Mouse (Mus musculus): ENCODE measurements around the gene Adamts2. TPM values are rescaled to one million over a fixed set of nuclear protein-coding genes. Genes with fewer than 3 reads are reported as not detected.

The Adamts2 gene
- polyA plus RNA-seq, 1 experiment from 2014 or later, result 8.8 TPM

GRCm38 (mm10) chr11:50746508-50746907 is 144.6 kb downstream of the Adamts2 start:
- peaks cover 36% of the 10 kb centered on the region for H3K4me1 ChIP-seq
- H3K27ac ChIP-seq, result no peak overlapping the region
- no peak overlapping the region for H3K4me2 ChIP-seq (replicated peaks)
- no peaks in the 10 kb centered on the region for H3K9me3 ChIP-seq
- H3K36me3 ChIP-seq, result no peaks in the 10 kb centered on the region
- no peaks in the 10 kb centered on the region for H3K27me3 ChIP-seq
- no peak overlapping the region for H3K9ac ChIP-seq
- 41% methylated on average over 2 of the region's 2 CpGs for WGBS
- no peak overlapping the region for H3K4me3 ChIP-seq
- ATAC-seq (ENCODE audit: low FRiP score, low read depth), result peak; percentile 30; the same call in 1 of the 2 replicates

DNA sequence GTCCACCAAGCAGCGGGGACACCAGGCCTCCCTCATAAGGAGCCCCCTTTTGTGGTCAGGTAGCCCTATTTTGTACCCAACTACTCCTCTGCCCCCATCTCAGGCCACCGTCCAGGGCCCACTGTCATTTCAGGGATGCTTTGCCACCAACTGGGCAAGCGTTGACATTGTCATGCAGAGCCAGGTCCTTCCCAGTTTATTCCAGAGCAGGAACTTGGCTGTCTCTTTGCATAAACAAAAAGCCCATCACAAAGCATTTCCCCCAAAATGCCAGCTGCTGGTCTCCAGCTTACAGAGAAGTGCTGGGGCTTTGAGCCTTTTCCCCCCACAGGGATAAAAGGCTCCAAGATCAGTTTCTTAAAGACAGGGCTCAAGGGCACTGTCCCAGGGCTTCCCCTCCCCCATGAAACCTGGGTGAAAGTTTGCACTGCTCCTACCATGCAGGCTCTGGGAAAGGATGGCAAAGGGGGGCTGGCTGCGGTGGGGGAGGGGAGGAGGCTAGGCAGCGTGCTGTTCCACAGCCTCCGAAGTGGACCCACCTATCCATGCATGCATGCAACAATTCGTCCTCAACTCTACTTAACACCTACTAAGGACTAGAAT is 149.2 kb downstream of the Adamts2 start:
- no peaks in the 10 kb centered on the region for H3K36me3 ChIP-seq
- no peak overlapping the region for H3K4me2 ChIP-seq (replicated peaks)
- ATAC-seq (ENCODE audit: low FRiP score, low read depth), result no peak
- no peaks in the 10 kb centered on the region for H3K27me3 ChIP-seq
- H3K27ac ChIP-seq, result no peak overlapping the region
- H3K9me3 ChIP-seq, result no peaks in the 10 kb centered on the region
- H3K4me1 ChIP-seq, result 0 out of 2 replicates have a peak, but pooled peaks cover 4% of the 10 kb centered on the region
- WGBS, result 42% methylated on average over 7 of the region's 7 CpGs
- no peak overlapping the region for H3K9ac ChIP-seq
- no peak overlapping the region for H3K4me3 ChIP-seq

- Histone ChIP-seq H3K36me3 (no peaks in the 10 kb centered on the region), H3K27ac (no peak overlapping the region), H3K9ac (no peak overlapping the region), H3K27me3 (no peaks in the 10 kb centered on the region), H3K9me3 (no peaks in the 10 kb centered on the region), H3K4me3 (no peak overlapping the region), H3K4me2 (replicated peaks) (no peak overlapping the region), H3K4me1 (no peaks in the 10 kb centered on the region)
- no peak for ATAC-seq (ENCODE audit: low FRiP score, low read depth)
- 47% methylated on average over 4 of the region's 4 CpGs for WGBS
These were observed 155.9 kb downstream of the Adamts2 start for GRCm38 (mm10) chr11:50757741-50758140.

GRCm38 (mm10) chr11:50766461-50766860 is 164.6 kb downstream of the Adamts2 start:
- WGBS, result 86% methylated on average over 7 of the region's 7 CpGs
- no peak overlapping the region for H3K9ac ChIP-seq
- H3K27me3 ChIP-seq, result no peaks in the 10 kb centered on the region
- no peak overlapping the region for H3K4me3 ChIP-seq
- no peaks in the 10 kb centered on the region for H3K36me3 ChIP-seq
- no peak for ATAC-seq (ENCODE audit: low FRiP score, low read depth)
- H3K27ac ChIP-seq, result no peak overlapping the region
- H3K4me2 ChIP-seq (replicated peaks), result no peak overlapping the region
- H3K4me1 ChIP-seq, result peaks cover 5% of the 10 kb centered on the region; the same call in 1 of the 2 replicates
- H3K9me3 ChIP-seq, result 0 out of 2 replicates have a peak, but pooled peaks cover 2% of the 10 kb centered on the region

GRCm38 (mm10) chr11:50767039-50767438 is 165.2 kb downstream of the Adamts2 start:
- H3K4me2 ChIP-seq (replicated peaks), result no peak overlapping the region
- H3K4me1 ChIP-seq, result peaks cover 5% of the 10 kb centered on the region; the same call in 1 of the 2 replicates
- H3K27ac ChIP-seq, result no peak overlapping the region
- H3K4me3 ChIP-seq, result no peak overlapping the region
- no peaks in the 10 kb centered on the region for H3K27me3 ChIP-seq
- H3K9me3 ChIP-seq, result 0 out of 2 replicates have a peak, but pooled peaks cover 2% of the 10 kb centered on the region
- 22% methylated on average over 4 of the region's 4 CpGs for WGBS
- H3K9ac ChIP-seq, result no peak overlapping the region
- no peaks in the 10 kb centered on the region for H3K36me3 ChIP-seq
- ATAC-seq (ENCODE audit: low FRiP score, low read depth), result no peak

GRCm38 (mm10) chr11:50768995-50769749 is 167.3 kb downstream of the Adamts2 start:
- WGBS, result 13% methylated on average over 14 of the region's 14 CpGs
- Histone ChIP-seq H3K27me3 (no peaks in the 10 kb centered on the region), H3K9ac (no peak overlapping the region), H3K4me1 (peaks cover 5% of the 10 kb centered on the region; the same call in 1 of the 2 replicates), H3K36me3 (no peaks in the 10 kb centered on the region), H3K27ac (no peak overlapping the region), H3K4me2 (replicated peaks) (peak overlapping the region; percentile 60), H3K4me3 (peak overlapping the region; percentile 31), H3K9me3 (no peaks in the 10 kb centered on the region)
- ATAC-seq (ENCODE audit: low FRiP score, low read depth), result peak; percentile 79

DNA sequence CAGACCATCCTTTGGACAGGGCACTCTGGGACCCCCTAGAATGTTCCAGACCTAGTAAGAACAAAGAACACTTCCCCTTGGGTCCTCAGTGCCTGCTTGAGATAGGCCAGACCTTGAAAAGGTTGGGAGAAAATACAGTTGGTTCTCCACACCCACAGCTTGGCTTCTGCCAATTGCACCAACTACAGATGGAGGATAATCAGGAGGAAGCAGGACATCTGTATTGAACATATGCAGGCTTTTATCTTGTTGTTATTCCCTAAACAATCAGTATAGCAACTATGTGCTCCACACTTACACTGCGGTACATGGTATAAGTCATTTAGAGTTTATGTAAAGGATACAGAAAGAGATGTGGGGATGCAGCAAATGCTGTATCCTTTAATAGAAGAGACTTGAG is 169.1 kb downstream of the Adamts2 start:
- H3K27me3 ChIP-seq, result no peaks in the 10 kb centered on the region
- no peaks in the 10 kb centered on the region for H3K36me3 ChIP-seq
- H3K4me1 ChIP-seq, result peaks cover 5% of the 10 kb centered on the region; the same call in 1 of the 2 replicates
- no peak overlapping the region for H3K27ac ChIP-seq
- 95% methylated on average over 1 of the region's 1 CpGs for WGBS
- no peak overlapping the region for H3K4me2 ChIP-seq (replicated peaks)
- H3K4me3 ChIP-seq, result no peak overlapping the region
- no peak overlapping the region for H3K9ac ChIP-seq
- H3K9me3 ChIP-seq, result no peaks in the 10 kb centered on the region
- no peak for ATAC-seq (ENCODE audit: low FRiP score, low read depth)

DNA sequence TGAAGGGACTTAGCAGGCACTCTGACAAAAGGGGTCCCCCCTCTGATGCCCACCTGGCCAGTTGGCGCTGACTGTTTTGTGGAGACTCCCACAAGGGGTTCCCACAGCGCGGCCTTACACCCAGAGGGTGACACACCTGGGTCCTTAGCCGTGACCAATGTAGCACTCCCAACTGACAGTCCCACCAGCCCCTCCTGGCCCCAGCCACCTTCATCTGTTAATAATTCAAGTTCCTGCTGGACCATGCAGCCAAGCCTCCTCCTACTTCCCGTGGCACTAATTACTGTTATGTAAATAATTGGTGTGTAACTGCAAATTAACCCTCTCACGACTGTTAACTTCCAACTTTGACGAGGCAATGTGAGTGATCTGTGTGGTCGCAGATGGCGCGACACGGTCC is 195.8 kb downstream of the Adamts2 start:
- no peak for ATAC-seq (ENCODE audit: low FRiP score, low read depth)
- 52% methylated on average over 11 of the region's 11 CpGs for WGBS
- Histone ChIP-seq H3K36me3 (no peaks in the 10 kb centered on the region), H3K4me1 (0 out of 2 replicates have a peak, but pooled peaks cover 5% of the 10 kb centered on the region), H3K9ac (no peak overlapping the region), H3K4me3 (no peak overlapping the region), H3K27me3 (no peaks in the 10 kb centered on the region), H3K9me3 (no peaks in the 10 kb centered on the region), H3K4me2 (replicated peaks) (no peak overlapping the region), H3K27ac (no peak overlapping the region)

GRCm38 (mm10) chr11:50798836-50799235 is 197.0 kb downstream of the Adamts2 start:
- Histone ChIP-seq H3K36me3 (no peaks in the 10 kb centered on the region), H3K9me3 (no peaks in the 10 kb centered on the region), H3K27ac (no peak overlapping the region), H3K4me1 (0 out of 2 replicates have a peak, but pooled peaks cover 5% of the 10 kb centered on the region), H3K4me2 (replicated peaks) (no peak overlapping the region), H3K27me3 (no peaks in the 10 kb centered on the region), H3K4me3 (no peak overlapping the region), H3K9ac (no peak overlapping the region)
- no peak for ATAC-seq (ENCODE audit: low FRiP score, low read depth)

- Histone ChIP-seq H3K27me3 (no peaks in the 10 kb centered on the region), H3K9me3 (peaks cover 60% of the 10 kb centered on the region), H3K36me3 (peaks cover 99% of the 10 kb centered on the region), H3K9ac (no peak overlapping the region), H3K4me2 (replicated peaks) (no peak overlapping the region), H3K4me3 (no peak overlapping the region), H3K4me1 (no peaks in the 10 kb centered on the region), H3K27ac (no peak overlapping the region)
- WGBS, result 99% methylated on average over 4 of the region's 4 CpGs
- ATAC-seq (ENCODE audit: low FRiP score, low read depth), result no peak
These were observed 212.3 kb downstream of the Adamts2 start for GRCm38 (mm10) chr11:50814233-50814632.

GRCm38 (mm10) chr11:50826214-50826613 is 224.3 kb downstream of the Adamts2 start:
- Histone ChIP-seq H3K9ac (peak overlapping the region; percentile 91), H3K4me3 (peak overlapping the region; percentile 86), H3K4me1 (peaks cover 15% of the 10 kb centered on the region), H3K9me3 (no peaks in the 10 kb centered on the region), H3K27ac (0 out of 2 replicates have a peak overlapping the region, but pooled peaks have one; percentile 56), H3K4me2 (replicated peaks) (peak overlapping the region; percentile 79), H3K27me3 (no peaks in the 10 kb centered on the region), H3K36me3 (peaks cover 44% of the 10 kb centered on the region)
- no peak for ATAC-seq (ENCODE audit: low FRiP score, low read depth)
- 48% methylated on average over 2 of the region's 2 CpGs for WGBS

All from limb, embryonic 13.5 days (tissue).